Mouse (Mus musculus) brain, adult 2 months (tissue): ENCODE results near the gene Ifi35.
"Not testable (repeated sequence)": the region's sequence is repeated elsewhere in the genome, so short reads cannot be mapped to it uniquely, and the experiment has no call there.

ENCODE experiments used
- DNase-seq: peaks from one replicate; pipeline ENCODE4 v3.0.0; 2011; ENCODE audit warnings: low read depth, low spot score

Gene Ifi35

GRCm38 (mm10) chr11:101448274-101448746 is at the start of gene Ifi35:
Gene Ifi35 (plus strand): TSS chr11:101448407.
- DNase-seq, result peak; percentile 55

- no peak for DNase-seq
Measured at GRCm38 (mm10) chr11:101415306-101415705, 32.9 kb upstream of the Ifi35 start.

- peak; percentile 37 for DNase-seq
Measured at GRCm38 (mm10) chr11:101416433-101417100, 31.6 kb upstream of the Ifi35 start.

- peak; percentile 96 for DNase-seq
Measured at GRCm38 (mm10) chr11:101417101-101417855, 30.9 kb upstream of the Ifi35 start, which contains the start of gene Aarsd1. Gene Aarsd1 (minus strand): TSS chr11:101417615.

DNA sequence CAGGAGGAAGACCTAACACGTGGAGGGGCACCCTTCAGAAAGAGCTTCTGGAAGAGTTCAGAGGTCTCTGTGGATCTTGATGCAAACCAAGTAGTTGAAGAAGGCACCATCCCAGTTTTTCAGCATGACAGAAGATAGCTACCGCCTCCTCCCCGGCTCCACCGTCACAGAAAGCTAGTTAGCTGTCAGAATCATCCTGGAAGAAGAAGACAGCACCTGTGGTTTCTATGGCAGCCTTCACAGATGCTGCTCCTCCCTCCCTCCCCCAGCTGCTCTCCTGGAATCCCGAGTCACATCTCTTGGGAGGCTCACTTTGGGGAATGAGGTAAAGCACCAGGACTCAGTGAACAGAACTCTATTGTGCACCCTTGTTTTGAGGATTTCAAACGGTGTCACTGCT is 29.2 kb upstream of the Ifi35 start:
- DNase-seq, result peak; percentile 85

DNA sequence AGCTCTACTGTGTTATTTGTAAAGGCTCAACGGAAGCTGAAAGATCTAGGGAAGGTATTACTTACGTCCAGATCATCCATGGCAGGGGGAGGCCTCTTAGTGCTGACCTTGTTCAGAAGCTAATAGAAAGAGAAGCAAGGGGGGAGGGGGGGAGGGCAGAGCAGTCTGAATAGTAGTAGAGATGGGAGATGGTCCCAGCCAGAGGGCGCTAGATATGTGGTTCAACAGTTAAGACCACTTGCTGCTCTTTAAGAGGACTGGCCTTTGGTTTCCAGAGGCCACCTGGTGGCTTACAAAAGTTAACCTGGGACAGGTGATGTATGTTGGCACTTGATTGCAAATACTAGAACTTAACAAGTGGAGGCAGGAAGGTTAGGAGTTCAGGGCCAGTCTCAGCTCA is 28.6 kb upstream of the Ifi35 start:
- peak; percentile 30 for DNase-seq

- DNase-seq, result no peak
Measured at GRCm38 (mm10) chr11:101420148-101420547, 28.1 kb upstream of the Ifi35 start.

DNA sequence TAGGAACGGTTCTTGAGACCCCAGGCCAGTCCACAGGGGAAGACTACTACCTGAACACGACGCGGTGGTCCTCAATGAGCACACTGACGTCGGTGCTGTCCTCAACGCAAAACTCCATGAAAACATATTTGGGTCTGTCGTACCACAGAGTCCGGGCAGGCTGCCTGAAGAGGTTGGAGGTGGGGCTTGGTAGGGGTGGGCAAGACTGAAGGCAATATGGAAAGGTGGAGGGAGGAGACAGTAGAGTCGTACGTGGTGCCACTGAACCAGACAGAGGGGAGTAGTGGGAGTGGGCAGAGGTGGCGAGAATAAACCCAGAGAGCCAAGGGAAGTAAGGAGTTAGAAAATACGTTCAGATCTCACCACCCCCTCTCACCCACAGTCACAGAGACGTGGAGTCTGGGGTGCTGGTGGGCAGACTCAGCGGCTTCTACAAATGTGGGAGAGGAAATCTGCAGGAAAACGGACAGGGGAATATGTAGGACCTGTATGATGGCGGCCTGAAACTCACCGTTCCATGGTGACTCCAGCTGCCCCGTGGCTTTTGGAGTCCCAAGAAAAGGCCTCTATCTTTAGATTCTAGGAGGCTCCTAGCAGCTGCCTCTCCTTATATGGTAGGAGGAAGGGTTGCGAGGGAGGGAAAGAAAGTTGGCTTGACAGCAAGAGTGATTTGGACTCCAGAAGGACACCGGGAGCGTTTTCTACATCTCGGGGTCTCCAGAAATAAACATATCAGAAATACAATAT is 23.9 kb upstream of the Ifi35 start, which contains the start of gene Gm27029:
Gene Gm27029, minus strand, starts transcription at position 692 of the 747 bp plus-strand sequence.
- no peak for DNase-seq

- peak; percentile 98 for DNase-seq
Measured at GRCm38 (mm10) chr11:101424925-101425813, 23.0 kb upstream of the Ifi35 start, which contains the start of the genes Rundc1 and Ptges3l. Gene Rundc1 (plus strand): TSS chr11:101425085. Gene Ptges3l (minus strand): TSS chr11:101425333.

DNA sequence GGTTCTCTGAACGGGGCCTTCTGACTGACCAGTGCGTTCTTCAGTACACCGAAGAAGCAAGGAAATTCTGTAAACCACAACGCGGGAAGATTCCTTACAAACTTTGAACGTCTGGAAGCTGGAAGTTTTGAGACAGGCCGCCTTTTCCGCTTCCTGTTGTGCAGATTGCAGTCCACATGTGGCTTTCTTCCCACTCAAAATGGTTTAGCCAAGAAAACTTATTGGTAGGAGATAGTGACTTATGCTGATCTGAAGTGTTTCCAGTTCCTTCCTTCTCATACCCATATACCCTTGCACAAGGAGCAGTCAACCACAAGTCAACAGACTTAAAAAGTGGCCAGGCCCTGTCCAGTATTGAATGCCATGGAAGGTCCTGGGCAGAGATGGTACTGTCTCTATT is 22.0 kb upstream of the Ifi35 start:
- peak; percentile 29 for DNase-seq

- DNase-seq, result no peak
Measured at GRCm38 (mm10) chr11:101431327-101431726, 16.9 kb upstream of the Ifi35 start.

- DNase-seq, result peak; percentile 70
Measured at GRCm38 (mm10) chr11:101433396-101433795, 14.8 kb upstream of the Ifi35 start.

DNA sequence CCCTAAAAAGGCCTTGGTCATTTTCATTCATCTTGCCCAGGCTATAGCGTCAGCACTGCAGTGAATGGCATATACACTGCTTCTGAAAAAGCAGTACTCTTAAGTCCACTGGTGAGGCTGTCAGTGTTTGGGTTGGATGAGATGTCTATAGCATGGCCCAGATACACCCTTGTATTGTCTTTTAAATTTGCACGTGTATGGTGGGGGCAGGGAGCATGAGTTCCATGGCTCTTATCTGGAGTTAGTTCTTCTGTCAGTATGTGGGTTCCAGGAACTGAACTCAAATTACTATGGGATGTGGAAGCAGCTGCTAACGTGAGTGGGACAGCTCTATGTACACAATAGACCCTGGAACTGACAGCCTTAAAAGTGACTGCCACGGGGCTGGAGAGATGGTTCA is 12.4 kb upstream of the Ifi35 start:
- DNase-seq, result no peak

- no peak for DNase-seq
Measured at GRCm38 (mm10) chr11:101436916-101437315, 11.3 kb upstream of the Ifi35 start.

- not testable (repeated sequence) for DNase-seq
Measured at GRCm38 (mm10) chr11:101438006-101438405, 10.2 kb upstream of the Ifi35 start.

DNA sequence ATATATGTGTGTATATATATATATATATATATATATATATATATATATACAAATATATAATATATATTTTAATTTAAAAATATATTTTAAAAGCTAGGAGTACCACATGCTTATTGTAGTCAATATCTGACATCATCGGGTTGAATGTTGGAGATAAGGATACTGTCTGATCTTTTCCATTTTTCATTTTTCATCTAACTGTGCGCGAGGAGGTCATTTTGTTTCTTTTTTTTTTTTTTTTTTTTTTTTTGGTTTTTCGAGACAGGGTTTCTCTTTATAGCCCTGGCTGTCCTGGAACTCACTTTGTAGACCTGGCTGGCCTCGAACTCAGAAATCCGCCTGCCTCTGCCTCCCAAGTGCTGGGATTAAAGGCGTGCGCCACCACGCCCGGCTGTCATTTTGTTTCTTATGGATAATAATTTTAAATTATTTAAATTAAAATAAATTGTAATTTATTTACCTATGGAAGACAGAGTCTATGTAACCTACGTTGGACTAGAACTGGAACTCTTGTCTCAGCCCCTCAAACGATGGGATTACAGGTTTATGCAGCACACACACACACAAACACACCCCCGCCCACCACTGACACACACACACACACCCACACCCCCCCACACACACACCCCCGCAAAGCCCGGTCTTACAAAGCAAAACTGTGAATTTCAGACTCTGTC is 6.6 kb upstream of the Ifi35 start:
- not testable (repeated sequence) for DNase-seq

DNA sequence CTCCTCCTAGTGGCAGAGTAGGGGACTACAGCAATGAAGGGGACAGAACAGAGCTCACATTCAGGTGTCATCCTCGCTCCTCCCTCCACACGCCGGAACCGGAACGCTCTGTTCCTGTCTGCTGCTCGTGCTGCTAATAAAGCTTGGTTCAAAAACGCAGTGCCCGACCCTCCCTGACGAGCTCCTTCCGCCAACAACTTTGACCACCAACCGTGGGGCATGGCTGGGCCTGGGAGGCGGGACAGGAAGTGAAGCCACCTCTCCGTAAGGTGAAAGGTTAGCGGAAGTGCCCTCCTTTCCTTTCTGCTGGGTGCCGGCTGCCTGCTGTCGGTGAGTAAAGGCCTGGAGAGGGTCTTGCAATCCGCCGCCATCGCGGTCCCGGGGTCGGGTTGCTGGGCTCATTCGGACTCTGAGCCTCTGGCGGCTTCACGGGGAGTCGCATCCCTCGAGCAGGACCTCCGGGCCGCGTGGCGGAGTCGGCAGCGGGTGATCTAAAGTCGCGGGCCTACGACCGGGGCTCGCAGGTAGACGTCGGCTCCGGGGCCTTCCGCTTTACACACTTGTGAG is 6.0 kb upstream of the Ifi35 start, which contains the start of gene Rpl27:
Gene Rpl27, plus strand, starts transcription at position 172 of the 567 bp plus-strand sequence.
- peak; percentile 100 for DNase-seq

DNA sequence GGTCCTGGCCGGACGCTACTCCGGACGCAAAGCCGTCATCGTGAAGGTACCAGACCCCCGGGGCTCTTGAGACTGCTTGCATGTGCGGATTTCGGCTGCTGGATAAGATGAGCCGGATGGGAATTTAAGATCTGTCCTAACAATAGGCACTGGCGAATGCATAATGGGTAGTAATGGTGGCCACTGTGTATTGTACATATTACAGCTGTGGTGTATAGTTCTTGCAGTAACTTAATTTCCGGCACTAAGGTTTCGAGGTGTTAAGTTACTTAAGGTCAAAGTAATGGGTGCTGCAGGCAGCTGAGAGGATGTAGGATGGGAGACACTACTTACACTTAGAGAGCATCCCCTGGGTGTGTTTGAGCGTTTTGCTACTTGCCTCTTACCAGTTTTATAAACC is 5.4 kb upstream of the Ifi35 start:
- no peak for DNase-seq

DNA sequence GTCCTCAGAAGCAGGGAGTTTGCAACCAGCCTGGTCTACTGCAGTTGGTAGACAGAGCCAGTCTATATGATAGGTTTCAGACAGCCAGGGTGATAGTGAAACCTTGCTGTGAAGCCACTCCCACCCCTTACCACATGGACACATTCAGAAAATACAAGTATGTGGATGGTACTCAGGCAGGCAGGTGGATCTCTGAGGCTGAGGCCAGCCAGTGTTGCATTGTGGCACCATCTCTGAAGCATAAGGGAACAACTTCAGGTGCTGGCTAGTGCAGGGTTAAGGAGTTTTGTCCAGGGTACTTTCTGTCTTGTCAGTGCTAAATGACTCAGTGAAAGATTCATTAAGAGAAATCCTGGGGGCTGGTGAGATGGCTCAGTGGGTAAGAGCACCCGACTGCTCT is 1.9 kb upstream of the Ifi35 start:
- no peak for DNase-seq

DNA sequence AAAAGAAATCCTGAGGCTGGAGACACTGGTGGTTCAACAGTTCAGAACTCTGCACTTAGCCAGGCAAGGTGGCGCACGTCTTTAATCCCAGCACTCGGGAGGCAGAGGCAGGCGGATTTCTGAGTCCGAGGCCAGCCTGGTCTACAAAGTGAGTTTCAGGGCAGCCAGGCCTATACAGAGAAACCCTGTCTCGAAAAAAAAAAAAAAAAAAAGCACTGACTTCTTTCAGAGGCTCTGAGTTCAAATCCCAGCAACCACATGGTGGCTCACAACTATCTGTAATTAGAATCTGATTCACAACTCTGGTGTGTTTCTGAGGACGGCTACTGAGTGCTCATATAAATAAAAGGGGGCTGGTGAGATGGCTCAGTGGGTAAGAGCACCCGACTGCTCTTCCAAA is 1.3 kb upstream of the Ifi35 start:
- DNase-seq, result not testable (repeated sequence)
